Mouse (Mus musculus) layer of hippocampus, adult 9-11 months (tissue): Measurements from ENCODE around the gene Tex264.

Source experiments
- DNase-seq: peaks from one replicate; pipeline ENCODE4 v3.0.0; 2022

The Tex264 gene

GRCm38 (mm10) chr9:106685249-106686101 lies at the start of gene Tex264:
Tex264 (minus strand) TSS chr9:106685927.
- DNase-seq, result peak; percentile 92

- no peak for DNase-seq
Observed at GRCm38 (mm10) chr9:106733690-106734089, 48.0 kb upstream of the Tex264 start.

DNA sequence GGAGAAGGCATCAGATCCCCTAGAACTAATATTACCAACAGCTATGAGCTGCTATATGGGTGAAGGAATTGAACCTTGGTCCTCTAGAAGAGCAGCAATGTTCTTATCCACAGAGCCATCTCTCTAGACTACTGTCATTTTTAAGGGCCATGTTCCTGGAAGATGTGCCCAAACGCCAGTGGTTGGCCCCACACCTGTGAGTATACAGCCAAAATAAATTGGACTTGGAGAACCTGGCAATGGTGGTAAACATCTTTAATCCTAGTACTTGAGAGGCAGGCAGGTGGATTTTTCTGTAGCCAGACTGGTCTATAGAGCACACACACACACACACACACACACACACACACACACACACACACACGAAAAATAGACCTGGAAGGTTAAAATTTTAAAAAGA lies 43.7 kb upstream of the Tex264 start:
- DNase-seq, result no peak

GRCm38 (mm10) chr9:106726891-106727290 lies 41.2 kb upstream of the Tex264 start:
- DNase-seq, result no peak

- DNase-seq, result no peak
Observed at GRCm38 (mm10) chr9:106725435-106725834, 39.7 kb upstream of the Tex264 start.

- no peak for DNase-seq
Observed at GRCm38 (mm10) chr9:106724864-106725263, 39.1 kb upstream of the Tex264 start.

DNA sequence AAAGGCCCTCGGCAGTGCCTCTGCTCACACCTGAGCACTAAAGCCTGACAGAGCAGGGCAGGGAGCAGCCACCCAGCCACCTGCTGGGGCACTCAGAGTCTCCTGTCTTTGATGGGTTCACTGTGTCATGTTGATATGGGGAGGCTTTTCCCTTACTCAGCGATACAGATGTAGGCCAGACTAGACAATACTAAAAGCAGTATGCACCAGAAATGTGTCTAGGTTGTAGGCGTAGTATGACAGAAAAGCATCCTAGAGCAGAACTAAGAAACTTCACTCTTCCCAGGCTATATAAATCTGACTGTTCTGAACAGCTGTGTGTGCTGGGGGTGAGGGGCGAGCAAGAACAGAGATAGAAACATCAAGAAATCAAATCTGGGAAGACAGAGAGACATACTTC lies 31.0 kb upstream of the Tex264 start:
- no peak for DNase-seq

DNA sequence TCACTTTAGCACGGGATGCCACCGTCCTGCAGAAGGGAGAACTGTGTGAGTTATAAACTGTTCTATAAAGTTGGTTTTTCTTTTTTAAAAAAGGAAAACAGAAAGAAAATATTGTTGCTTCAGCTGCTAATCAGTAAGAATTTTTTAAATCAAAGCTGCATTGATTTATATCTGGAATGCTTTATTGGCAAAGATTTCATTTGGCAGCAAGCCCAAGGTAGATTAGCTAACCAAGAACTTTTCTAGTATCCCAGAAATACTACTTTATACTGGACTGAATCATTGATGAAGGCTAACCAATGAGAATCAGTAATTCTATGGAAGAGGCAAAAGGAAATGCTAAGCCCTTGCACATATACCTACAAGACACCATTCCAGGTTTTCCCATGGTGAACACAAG lies 30.5 kb upstream of the Tex264 start:
- DNase-seq, result no peak

DNA sequence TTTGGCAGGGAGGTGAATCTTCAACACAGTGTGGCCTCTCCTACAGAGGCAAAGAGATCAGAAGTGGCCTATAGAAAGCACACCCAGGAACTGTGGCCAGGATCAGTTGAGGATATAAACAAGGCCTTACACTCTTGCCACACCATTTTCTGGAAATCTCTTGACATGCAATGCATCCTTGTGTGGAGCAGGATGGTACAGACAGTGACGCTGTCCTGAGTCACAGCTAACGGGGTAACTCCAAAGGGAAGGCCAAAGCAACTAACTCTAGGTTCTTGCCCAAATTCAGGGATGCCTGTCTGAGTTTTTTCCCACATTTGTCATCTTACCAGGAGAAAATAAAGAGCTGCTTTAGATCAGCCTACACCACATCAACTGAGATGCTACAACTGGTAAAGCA lies 26.7 kb upstream of the Tex264 start:
- DNase-seq, result no peak

- no peak for DNase-seq
Observed at GRCm38 (mm10) chr9:106692973-106693481, 7.3 kb upstream of the Tex264 start.

- DNase-seq, result no peak
Observed at GRCm38 (mm10) chr9:106688834-106689233, 3.1 kb upstream of the Tex264 start.

DNA sequence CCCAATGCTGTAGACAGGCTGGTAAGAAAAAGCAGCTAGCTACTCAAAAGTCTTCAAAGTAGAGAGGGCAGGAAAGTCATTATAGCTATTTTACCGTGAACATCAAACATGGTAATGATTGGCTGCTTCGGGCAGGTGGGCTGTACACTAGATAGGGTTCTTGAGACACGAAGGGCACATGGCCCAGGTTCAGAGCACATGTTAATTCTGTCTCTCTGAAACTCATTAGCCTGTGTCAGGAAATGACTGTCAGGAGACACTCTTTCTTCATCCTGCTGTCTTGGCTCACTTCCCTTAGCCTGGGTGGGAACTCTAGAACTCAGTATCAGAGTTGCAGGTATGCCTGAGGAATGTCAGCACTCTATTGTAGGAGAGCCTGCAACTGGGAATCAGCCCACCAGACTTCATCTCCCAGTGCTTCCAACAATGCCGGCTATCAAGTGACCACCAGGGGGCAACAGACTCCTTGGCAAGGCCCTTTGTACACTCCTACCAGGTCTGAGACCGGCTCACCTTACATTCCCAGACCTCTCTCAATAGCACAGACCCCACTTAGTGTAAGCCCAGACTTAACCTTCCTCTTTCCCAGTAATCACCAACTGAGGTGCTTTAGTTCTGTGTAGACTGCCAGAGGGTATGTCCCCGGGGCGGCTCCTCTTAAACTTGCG lies 1.4 kb upstream of the Tex264 start:
- DNase-seq, result peak; percentile 71

GRCm38 (mm10) chr9:106684918-106685248 lies 844 bp downstream of the Tex264 start:
- no peak for DNase-seq

- DNase-seq, result no peak
Observed at GRCm38 (mm10) chr9:106684093-106684872, 1.4 kb downstream of the Tex264 start.

DNA sequence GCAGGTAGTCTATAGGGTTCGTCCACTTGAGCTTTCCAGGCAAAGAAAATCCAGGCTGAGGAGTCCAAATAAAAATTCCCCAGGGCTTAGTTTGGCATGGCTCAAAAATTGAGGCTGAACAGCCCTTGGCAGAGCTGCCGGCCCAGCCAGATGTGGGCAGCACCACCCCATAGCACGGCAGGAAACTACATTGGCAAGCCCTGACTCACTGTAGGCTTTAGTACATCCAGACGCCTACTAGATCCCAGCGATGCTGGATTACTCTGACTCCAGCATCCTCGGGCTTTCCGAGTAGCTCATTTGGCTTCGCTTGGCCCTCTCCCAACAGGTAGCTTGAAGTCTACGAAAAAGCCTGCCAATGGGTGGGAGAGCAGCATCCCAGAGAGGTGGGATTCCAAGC lies 4.7 kb downstream of the Tex264 start:
- DNase-seq, result no peak

- no peak for DNase-seq
Observed at GRCm38 (mm10) chr9:106678242-106678641, 7.5 kb downstream of the Tex264 start.

DNA sequence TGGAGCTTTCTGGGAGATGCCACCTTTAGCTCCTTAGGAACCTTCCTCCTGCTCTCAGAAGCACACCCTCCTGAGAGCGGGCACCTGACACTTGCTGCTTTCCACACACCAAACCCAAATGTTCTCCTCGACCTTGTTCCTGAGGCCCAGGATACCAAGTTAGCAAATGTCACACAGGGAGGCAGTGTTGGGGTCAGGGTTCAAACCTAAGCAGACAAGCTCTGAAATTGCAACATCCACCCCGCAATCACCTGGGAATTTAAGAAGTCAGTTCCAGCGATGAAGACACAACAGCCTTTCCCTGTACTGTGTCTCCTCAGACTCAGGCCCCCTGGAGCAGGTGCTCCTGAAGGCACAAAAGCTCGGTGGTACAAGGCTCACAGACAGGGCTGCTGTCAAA lies 8.0 kb downstream of the Tex264 start:
- no peak for DNase-seq

DNA sequence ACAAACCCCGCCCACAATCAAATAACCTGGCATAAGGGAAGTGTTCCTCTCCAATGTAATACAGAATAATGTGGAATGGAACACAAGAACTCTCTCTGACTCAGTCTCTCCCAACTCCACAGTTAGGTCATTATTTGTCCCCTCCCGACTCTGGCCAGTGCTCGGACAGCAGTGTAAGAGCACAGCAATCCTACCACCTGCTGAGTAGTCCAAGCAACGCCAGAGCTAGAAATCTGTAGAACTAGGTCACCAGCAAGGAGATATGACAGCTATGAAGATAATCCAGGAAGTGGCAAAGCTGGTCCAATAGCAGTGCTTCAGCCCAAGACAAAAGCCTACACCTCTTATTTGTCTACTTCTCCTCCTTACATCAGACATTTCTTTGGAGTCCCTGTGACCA lies 9.2 kb downstream of the Tex264 start:
- no peak for DNase-seq

DNA sequence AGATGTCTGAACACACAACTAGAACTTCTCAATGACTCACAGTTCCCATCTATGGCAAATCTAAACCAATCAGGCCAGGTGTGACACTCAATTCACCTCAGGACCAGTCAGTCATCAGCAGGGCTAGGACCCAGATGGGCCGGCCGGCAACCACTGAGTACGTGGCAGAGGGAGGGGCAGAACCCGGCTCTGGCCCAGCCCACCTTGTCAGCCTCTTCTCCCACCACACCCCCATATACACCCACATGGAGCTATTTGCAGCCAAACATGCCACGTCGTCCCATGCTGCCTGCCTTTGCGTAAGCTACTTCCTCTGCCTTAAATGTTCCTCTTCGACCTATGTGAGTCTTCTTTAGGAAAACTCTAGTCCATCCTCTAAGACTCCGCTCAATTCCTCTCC lies 9.8 kb downstream of the Tex264 start:
- DNase-seq, result peak; percentile 47

DNA sequence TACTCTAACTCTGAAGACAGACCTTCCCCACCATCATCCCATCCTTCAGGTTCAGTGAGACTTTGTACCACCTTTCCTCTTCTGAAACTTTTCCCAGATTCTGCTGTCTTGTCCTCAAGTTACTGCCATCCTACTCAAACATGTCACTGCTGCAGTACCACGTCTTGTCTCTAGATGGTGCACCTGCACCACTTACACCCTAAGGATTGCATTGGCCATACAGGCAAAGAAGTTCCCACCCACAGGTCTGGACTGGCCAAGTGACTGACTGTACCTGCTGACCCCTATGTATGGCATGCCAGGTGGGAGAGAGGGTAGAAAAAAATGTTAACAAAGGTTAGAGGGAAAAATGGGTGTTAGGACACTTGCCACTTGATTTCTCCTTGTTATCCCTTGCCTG lies 10.2 kb downstream of the Tex264 start:
- peak; percentile 82 for DNase-seq

DNA sequence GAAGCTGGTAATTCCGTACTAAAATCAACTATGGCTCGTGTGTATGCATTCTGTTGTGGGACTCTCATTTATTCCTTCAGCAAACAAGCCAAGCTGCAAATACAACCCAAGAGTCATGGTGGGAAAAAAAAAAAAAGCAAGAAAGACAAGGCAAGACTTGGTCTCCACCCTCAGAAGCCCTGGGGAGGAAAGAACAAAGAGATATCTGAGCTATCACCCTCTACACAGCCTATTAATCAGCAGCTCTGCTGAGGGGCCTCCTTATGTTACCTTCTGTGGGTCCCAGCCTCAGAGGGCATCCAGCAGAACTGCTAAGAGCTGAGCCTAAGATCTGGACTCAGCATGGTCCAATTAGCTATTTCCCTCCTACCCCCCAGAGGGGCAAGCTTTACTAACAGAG lies 11.9 kb downstream of the Tex264 start:
- no peak for DNase-seq

DNA sequence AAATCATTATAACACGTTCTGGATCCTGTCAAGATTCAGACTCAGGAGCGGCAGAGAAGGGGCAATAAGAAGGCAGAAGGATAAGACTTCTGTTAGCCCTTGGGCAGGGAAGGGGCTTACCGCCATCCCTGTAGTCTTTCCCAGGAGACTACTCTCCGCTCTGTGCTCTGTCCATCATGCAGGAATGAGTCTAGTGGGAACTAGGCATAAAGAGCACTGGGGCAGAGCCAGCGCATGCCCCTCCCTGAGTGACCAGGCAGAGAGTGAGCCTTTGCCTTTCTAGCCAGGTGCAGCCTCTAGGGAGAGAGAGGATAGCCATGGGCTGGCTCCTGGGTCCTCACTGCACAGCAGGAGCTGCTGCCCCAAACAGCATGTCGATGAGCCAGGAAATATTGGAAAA lies 20.9 kb downstream of the Tex264 start:
- no peak for DNase-seq

GRCm38 (mm10) chr9:106664433-106664832 lies 21.3 kb downstream of the Tex264 start:
- DNase-seq, result peak; percentile 91

DNA sequence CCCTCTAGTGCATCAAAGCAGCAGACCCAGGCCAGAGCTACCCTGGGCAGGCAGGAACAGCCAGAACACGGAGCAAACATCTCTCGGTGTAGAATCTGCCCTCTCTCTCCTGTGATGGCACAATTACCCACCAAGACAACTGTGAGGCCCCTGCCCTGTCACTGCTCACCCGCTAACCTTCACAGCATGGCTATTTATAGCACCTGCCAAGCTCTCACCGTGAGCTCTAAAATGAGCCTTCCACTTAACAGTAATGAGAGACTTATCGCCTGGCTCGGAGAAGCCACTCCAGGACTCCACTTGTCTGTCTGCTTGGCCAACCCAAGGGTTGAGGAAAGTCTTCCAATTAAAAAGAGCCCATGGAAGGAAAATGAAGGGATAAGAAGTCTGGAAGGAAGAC lies 22.5 kb downstream of the Tex264 start:
- no peak for DNase-seq
